Mouse (Mus musculus): ENCODE measurements around the gene H2-K1. TPM values are rescaled to one million over a fixed set of nuclear protein-coding genes. Genes with fewer than 3 reads are reported as not detected.
"Not testable (repeated sequence)": the region's sequence is repeated elsewhere in the genome, so short reads cannot be mapped to it uniquely, and the experiment has no call there.

Gene H2-K1
- polyA plus RNA-seq, 1 experiment from 2014 or later, result 19.8 TPM

GRCm38 (mm10) chr17:33959948-33960347 is 40.2 kb downstream of the H2-K1 start:
- Histone ChIP-seq H3K27me3 (replicated peaks) (no peaks in the 10 kb centered on the region), H3K4me2 (no peak overlapping the region), H3K36me3 (peaks cover 58% of the 10 kb centered on the region), H3K4me3 (replicated peaks) (no peak overlapping the region), H3K9ac (replicated peaks) (no peak overlapping the region), H3K9me3 (replicated peaks) (no peaks in the 10 kb centered on the region), H3K27ac (replicated peaks) (no peak overlapping the region), H3K4me1 (peaks cover 19% of the 10 kb centered on the region)
- no peak for ATAC-seq (ENCODE audit: low FRiP score)
- 95% methylated on average over 15 of the region's 15 CpGs for WGBS

DNA sequence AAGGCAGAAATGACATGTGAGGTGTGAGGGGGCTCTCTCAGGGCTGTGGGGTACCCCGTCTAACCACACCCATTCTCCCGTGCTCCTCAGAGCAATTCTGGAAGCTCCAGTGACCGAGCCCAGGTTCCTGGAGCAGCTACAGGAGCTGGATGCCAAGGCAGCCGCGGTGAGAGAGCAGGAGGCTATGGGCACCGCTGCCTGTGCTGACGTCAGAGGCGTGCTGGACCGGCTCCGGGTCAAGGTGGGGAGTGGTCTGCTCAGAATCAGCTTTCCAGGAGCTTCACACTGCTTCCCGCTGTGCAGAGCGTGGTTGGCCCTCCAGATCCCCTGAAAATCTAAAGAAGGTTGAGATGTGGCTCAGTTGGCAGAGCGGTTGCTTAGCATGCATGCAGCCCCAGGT is 41.0 kb downstream of the H2-K1 start:
- no peak for ATAC-seq (ENCODE audit: low FRiP score)
- no peak overlapping the region for H3K9ac ChIP-seq (replicated peaks)
- 97% methylated on average over 13 of the region's 13 CpGs for WGBS
- no peak overlapping the region for H3K4me3 ChIP-seq (replicated peaks)
- H3K4me1 ChIP-seq, result peaks cover 26% of the 10 kb centered on the region
- no peak overlapping the region for H3K4me2 ChIP-seq
- H3K27ac ChIP-seq (replicated peaks), result no peak overlapping the region
- H3K27me3 ChIP-seq (replicated peaks), result no peaks in the 10 kb centered on the region
- no peaks in the 10 kb centered on the region for H3K9me3 ChIP-seq (replicated peaks)
- peaks cover 56% of the 10 kb centered on the region for H3K36me3 ChIP-seq

GRCm38 (mm10) chr17:33958451-33958850 is 41.7 kb downstream of the H2-K1 start:
- Histone ChIP-seq H3K27me3 (replicated peaks) (no peaks in the 10 kb centered on the region), H3K4me1 (peaks cover 33% of the 10 kb centered on the region), H3K36me3 (peaks cover 54% of the 10 kb centered on the region), H3K9ac (replicated peaks) (no peak overlapping the region), H3K9me3 (replicated peaks) (no peaks in the 10 kb centered on the region), H3K4me3 (replicated peaks) (no peak overlapping the region), H3K4me2 (no peak overlapping the region), H3K27ac (replicated peaks) (no peak overlapping the region)
- 95% methylated on average over 11 of the region's 11 CpGs for WGBS
- ATAC-seq (ENCODE audit: low FRiP score), result no peak

GRCm38 (mm10) chr17:33957493-33957892 is 42.7 kb downstream of the H2-K1 start:
- Histone ChIP-seq H3K4me3 (replicated peaks) (no peak overlapping the region), H3K36me3 (peaks cover 53% of the 10 kb centered on the region)

DNA sequence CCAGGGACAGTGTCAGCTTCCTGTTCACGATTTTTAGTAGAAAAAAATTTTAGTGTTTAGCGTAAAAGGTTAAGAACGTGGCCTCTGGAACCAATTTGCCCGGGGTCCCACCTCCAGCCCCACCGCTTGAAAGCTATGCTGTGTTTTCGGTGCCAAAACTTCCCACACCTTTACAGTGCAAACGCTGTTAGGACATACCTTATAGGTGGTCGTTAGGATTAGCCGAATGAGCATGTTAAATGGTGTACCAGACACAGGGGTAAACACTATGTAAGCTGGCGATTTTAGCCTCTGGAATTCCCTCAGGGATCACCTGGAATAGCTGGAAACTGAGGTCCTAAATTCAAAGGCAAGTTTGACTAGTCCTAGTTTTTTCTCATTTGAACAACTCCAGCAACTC is 43.8 kb downstream of the H2-K1 start:
- peaks cover 53% of the 10 kb centered on the region for H3K4me1 ChIP-seq
- H3K36me3 ChIP-seq, result peaks cover 46% of the 10 kb centered on the region
- H3K4me3 ChIP-seq (replicated peaks), result peak overlapping the region; percentile 85
- peak overlapping the region; percentile 84 for H3K4me2 ChIP-seq
- 0 out of 2 replicates have a peak, but pooled peaks have one; percentile 2 for ATAC-seq (ENCODE audit: low FRiP score)
- H3K9ac ChIP-seq (replicated peaks), result peak overlapping the region; percentile 83
- WGBS, result 7% methylated on average over 10 of the region's 10 CpGs
- no peaks in the 10 kb centered on the region for H3K9me3 ChIP-seq (replicated peaks)
- H3K27me3 ChIP-seq (replicated peaks), result no peaks in the 10 kb centered on the region
- H3K27ac ChIP-seq (replicated peaks), result peak overlapping the region; percentile 95

More at GRCm38 (mm10) chr17:33957493-33957892, 42.7 kb downstream of the H2-K1 start:
- Histone ChIP-seq H3K9ac (replicated peaks) (no peak overlapping the region), H3K27ac (replicated peaks) (no peak overlapping the region), H3K4me2 (no peak overlapping the region), H3K4me1 (peaks cover 43% of the 10 kb centered on the region), H3K27me3 (replicated peaks) (no peaks in the 10 kb centered on the region), H3K9me3 (replicated peaks) (no peaks in the 10 kb centered on the region)
- WGBS, result 92% methylated on average over 6 of the region's 6 CpGs
- ATAC-seq (ENCODE audit: low FRiP score), result no peak

DNA sequence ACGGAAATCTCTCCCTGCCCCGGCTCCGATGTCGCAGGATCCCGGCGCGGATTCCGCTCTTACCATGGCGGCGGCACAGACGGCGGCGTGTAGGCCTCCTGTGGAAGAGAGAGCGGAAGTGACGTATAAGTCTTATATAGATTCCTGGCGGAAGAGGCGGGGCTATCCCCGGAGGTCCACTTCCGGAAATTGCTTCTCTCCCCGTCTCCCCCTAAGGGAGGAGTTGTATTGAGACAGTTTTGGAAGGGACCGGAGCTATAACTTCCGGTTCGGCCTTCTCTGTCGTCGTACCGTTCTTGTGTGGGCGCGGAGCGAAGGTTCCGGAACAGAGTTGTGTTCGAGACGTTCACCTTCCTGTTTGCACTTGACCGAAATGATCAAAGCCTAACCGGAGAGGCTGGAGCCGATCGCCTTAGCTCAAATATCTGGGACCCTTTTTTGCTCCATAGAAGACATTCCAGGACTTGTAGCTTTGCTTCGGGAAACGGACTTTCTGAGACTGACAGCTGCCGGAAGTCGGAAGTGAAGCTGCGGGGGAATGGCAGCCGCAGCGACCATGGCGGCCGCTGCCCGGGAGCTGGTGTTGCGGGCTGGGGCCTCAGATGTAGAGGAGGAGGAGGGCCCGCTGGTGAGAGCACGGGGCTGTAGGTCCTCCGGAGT is 44.5 kb downstream of the H2-K1 start, which contains the start of the genes Vps52 and Rps18:
TSS of gene Vps52 (plus strand) at position 258 of the 660 bp plus-strand sequence.
TSS of gene Rps18 (minus strand) at position 447 of the 660 bp plus-strand sequence.
- no peaks in the 10 kb centered on the region for H3K9me3 ChIP-seq (replicated peaks)
- H3K4me2 ChIP-seq, result peak within 1 kb of the TSS; percentile 84
- peak within 1 kb of the TSS; percentile 90 for H3K9ac ChIP-seq (replicated peaks)
- ATAC-seq (ENCODE audit: low FRiP score), result peak; percentile 90
- no peaks in the 10 kb centered on the region for H3K27me3 ChIP-seq (replicated peaks)
- H3K4me1 ChIP-seq, result peaks cover 59% of the 10 kb centered on the region
- WGBS, result under 1% methylated on average over 50 of the region's 50 CpGs
- peaks cover 40% of the 10 kb centered on the region for H3K36me3 ChIP-seq
- H3K4me3 ChIP-seq (replicated peaks), result peak within 1 kb of the TSS; percentile 85
- peak within 1 kb of the TSS; percentile 95 for H3K27ac ChIP-seq (replicated peaks)

DNA sequence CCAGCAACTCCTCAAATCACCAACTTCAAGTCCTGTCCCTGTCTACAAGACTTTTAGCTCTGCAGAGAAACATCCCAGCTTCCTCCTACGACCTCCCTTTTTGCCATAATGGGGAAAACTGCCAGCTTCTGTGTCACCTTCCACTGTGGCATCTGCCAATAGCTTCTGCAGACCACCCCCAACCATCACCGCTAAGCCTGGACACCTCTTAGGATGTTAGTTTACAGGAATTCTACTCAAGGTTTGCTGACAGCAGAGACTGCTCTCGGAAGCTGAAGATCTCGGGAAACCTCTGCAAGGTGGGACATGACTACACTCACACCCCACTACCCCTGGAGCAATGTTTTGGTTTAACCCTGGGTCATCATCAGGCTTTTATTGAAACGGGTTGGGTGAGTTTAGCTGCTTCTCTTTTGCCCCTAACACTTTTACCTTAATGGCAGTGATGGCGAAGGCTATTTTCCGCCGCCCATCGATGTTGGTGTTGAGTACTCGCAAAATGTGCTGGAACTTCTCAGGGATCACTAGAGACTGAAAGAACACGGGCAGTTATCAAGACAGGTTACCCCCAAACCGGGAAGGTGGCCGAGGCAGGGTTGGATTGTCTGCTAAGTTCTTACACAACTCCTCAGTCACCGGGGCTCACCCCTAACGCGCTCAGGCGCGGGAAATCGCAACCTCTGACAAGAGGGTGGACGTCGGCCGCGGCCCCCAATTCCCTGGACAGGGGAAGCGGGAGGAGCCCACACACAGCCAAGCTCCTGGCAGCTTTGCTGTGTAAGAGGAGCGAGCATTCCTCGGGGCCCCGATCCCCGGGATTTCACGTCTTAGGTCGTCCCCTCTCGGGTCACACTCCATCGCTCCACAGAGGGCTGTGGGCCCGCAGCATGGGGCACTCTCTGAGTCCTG is 45.2 kb downstream of the H2-K1 start:
- peak overlapping the region; percentile 83 for H3K4me2 ChIP-seq
- peak overlapping the region; percentile 90 for H3K9ac ChIP-seq (replicated peaks)
- H3K36me3 ChIP-seq, result peaks cover 35% of the 10 kb centered on the region
- H3K4me3 ChIP-seq (replicated peaks), result peak overlapping the region; percentile 85
- H3K9me3 ChIP-seq (replicated peaks), result no peaks in the 10 kb centered on the region
- H3K27me3 ChIP-seq (replicated peaks), result no peaks in the 10 kb centered on the region
- peak overlapping the region; percentile 89 for H3K27ac ChIP-seq (replicated peaks)
- peak; percentile 29; the same call in 1 of the 2 replicates for ATAC-seq (ENCODE audit: low FRiP score)
- under 1% methylated on average over 33 of the region's 33 CpGs for WGBS
- peaks cover 67% of the 10 kb centered on the region for H3K4me1 ChIP-seq

GRCm38 (mm10) chr17:33953961-33954565 is 46.1 kb downstream of the H2-K1 start:
- peaks cover 75% of the 10 kb centered on the region for H3K4me1 ChIP-seq
- H3K4me3 ChIP-seq (replicated peaks), result peak overlapping the region; percentile 85
- peaks cover 34% of the 10 kb centered on the region for H3K36me3 ChIP-seq
- peak overlapping the region; percentile 89; the same call in 1 of the 2 replicates for H3K27ac ChIP-seq (replicated peaks)
- H3K9me3 ChIP-seq (replicated peaks), result no peaks in the 10 kb centered on the region
- H3K27me3 ChIP-seq (replicated peaks), result no peaks in the 10 kb centered on the region
- no peak for ATAC-seq (ENCODE audit: low FRiP score)
- H3K4me2 ChIP-seq, result peak overlapping the region; percentile 83
- WGBS, result 34% methylated on average over 5 of the region's 5 CpGs
- H3K9ac ChIP-seq (replicated peaks), result peak overlapping the region; percentile 90

DNA sequence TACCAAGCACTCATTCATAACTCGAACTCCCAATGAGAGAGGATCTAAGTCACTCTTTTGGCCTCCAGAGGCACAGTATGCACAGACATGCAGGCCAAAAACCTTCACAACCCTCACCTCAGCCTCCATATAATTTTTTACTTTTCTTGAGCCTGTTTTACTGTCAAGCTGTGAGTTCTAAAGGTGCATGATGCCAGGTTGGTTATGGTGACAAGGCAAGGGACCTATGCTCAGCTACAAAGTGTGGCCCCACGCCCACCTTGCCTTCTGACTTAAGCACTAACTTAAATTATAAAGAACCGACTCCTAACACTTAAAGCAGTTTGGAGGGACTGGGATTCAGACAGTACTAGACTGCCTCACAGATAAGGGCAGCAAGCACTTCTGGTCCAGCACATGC is 46.8 kb downstream of the H2-K1 start:
- no peak for ATAC-seq (ENCODE audit: low FRiP score)
- 82% methylated on average over 3 of the region's 3 CpGs for WGBS
- H3K4me2 ChIP-seq, result peak overlapping the region; percentile 83; the same call in 1 of the 2 replicates
- H3K27me3 ChIP-seq (replicated peaks), result no peaks in the 10 kb centered on the region
- no peaks in the 10 kb centered on the region for H3K9me3 ChIP-seq (replicated peaks)
- peak overlapping the region; percentile 18; the same call in 1 of the 2 replicates for H3K9ac ChIP-seq (replicated peaks)
- H3K27ac ChIP-seq (replicated peaks), result no peak overlapping the region
- H3K4me3 ChIP-seq (replicated peaks), result no peak overlapping the region
- peaks cover 83% of the 10 kb centered on the region for H3K4me1 ChIP-seq
- H3K36me3 ChIP-seq, result peaks cover 29% of the 10 kb centered on the region

- no peak overlapping the region for H3K4me3 ChIP-seq (replicated peaks)
These were observed 47.3 kb downstream of the H2-K1 start for GRCm38 (mm10) chr17:33952879-33953278.

DNA sequence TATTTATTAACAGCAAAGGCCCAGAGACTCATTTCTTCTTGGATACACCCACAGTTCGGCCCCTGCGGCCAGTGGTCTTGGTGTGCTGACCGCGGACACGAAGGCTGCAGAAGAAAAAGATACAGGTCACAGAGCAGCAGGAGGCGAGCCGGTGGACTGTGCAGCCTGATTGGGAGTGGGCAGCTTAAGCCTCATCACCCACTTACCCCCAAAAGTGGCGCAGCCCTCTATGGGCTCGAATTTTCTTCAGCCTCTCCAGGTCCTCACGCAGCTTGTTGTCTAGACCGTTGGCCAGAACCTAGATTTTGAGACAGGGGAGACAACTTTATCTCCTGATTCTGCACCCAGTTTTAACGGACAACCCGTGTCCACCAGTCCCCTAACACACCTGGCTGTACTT is 48.1 kb downstream of the H2-K1 start:
- H3K27me3 ChIP-seq (replicated peaks); ATAC-seq (ENCODE audit: low FRiP score); H3K9me3 ChIP-seq (replicated peaks); H3K9ac ChIP-seq (replicated peaks): not testable (repeated sequence)
- Histone ChIP-seq H3K4me1 (peaks cover 78% of the 10 kb centered on the region), H3K4me3 (replicated peaks) (peak overlapping the region; percentile 59), H3K4me2 (peak overlapping the region; percentile 96), H3K36me3 (peaks cover 36% of the 10 kb centered on the region), H3K27ac (replicated peaks) (peak overlapping the region; percentile 94; the same call in 1 of the 2 replicates)
- WGBS, result 75% methylated on average over 13 of the region's 13 CpGs

More at GRCm38 (mm10) chr17:33952879-33953278, 47.3 kb downstream of the H2-K1 start:
- Histone ChIP-seq H3K4me1 (peaks cover 85% of the 10 kb centered on the region), H3K27ac (replicated peaks) (no peak overlapping the region), H3K36me3 (peaks cover 31% of the 10 kb centered on the region), H3K9me3 (replicated peaks) (no peaks in the 10 kb centered on the region), H3K4me2 (no peak overlapping the region), H3K9ac (replicated peaks) (peak overlapping the region; percentile 18; the same call in 1 of the 2 replicates), H3K27me3 (replicated peaks) (no peaks in the 10 kb centered on the region)
- ATAC-seq (ENCODE audit: low FRiP score), result no peak
- WGBS, result 80% methylated on average over 4 of the region's 4 CpGs

Data from neural tube, embryonic 15.5 days (tissue).